Mouse (Mus musculus): ENCODE measurements around the gene Sorcs1. TPM values are rescaled to one million over a fixed set of nuclear protein-coding genes. Genes with fewer than 3 reads are reported as not detected.
A peak's percentile ranks its signal among the peaks of the same experiment; 100 is the strongest.

The Sorcs1 gene
- 0.01 TPM for polyA plus RNA-seq (2012; fragmentation: generic; extraction: Trizol)
- long read RNA-seq, experiment 1 = 0 reads
- long read RNA-seq, experiment 2 = 0 reads

DNA sequence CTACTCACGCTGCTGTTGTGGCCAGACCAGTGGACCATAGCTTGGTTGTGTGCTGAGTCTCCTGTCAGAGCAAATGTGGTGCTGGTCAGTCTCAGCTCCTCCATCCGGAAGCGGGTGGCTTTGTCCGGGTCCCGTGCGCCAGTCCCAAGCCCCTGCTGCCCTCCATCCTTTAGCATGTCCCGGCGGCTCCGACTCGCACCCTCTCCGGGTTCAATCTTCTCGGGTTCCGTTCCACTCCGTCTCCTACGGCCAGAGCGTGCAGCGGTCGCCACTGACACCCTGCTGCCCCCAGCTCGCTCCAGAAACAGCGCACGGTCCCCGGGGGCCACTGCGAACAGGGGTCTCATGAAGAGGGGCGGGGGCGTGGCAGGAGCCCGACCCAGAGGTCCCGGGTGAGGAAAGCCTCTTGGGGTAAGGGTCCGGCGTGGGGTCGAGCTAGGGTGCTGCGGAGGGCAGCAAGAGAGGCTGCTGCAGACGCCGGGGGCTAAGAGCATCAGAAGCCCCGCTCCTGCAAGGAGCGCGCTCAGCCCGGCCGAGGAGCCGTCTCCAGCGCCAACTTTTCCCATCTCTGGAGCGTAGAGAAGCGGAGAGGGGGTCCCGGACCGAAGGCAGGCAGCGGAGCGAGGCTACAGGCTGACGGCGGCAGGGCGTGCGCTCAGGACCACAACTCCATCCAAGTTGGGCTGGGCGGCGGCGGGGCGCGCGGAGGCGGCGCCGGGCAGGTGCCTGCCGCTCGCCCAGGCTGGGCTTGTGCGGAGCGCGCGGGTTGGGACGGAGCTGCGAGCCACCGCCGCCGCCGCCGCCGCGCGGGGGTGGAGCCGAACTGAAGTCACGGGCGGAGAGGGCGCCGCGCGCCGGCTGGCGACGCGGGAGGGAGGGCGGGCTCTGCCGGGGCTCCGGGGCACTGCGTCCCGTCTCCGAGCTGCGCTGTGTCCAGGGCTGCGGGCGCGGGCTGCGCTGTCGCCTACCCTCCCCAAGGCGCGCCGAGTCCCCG is at the start of gene Sorcs1:
Gene Sorcs1 (minus strand): TSS at position 744 of the 994 bp plus-strand sequence.
- H3K36me3 ChIP-seq (ENCODE audit: control insufficient read depth, insufficient read depth) = no peaks in the 10 kb centered on the region
- H3ac ChIP-seq (ENCODE audit: control insufficient read depth, insufficient read length, low read depth) = peak within 1 kb of the TSS; percentile 24
- no peak within 1 kb of the TSS for H3K4me3 ChIP-seq (ENCODE audit: insufficient read depth, poor library complexity, severe bottlenecking)
- no peaks in the 10 kb centered on the region for H3K27me3 ChIP-seq (ENCODE audit: control insufficient read depth, insufficient read depth, insufficient read length)
- TF ChIP-seq CEBPB (IDR thresholded peaks at IDR 0.05; ENCODE audit: low read depth) (no peak), FOSL1 (IDR thresholded peaks at IDR 0.05; ENCODE audit: insufficient read depth, low read length, poor library complexity, severe bottlenecking) (no peak), MYOD1 (IDR thresholded peaks at IDR 0.05; ENCODE audit: control insufficient read depth, insufficient read length, low read depth) (no peak), MAX (IDR thresholded peaks at IDR 0.05) (no peak), USF1 (IDR thresholded peaks at IDR 0.05; ENCODE audit: low read depth) (no peak), MYOG (IDR thresholded peaks at IDR 0.05; ENCODE audit: control insufficient read depth, extremely low read depth, insufficient read length) (no peak), CTCF (IDR thresholded peaks at IDR 0.05; ENCODE audit: control insufficient read depth, insufficient read depth, insufficient read length) (no peak)
- H3K79me2 ChIP-seq (ENCODE audit: control insufficient read depth, insufficient read depth) = no peaks in the 10 kb centered on the region
- H3K79me3 ChIP-seq (ENCODE audit: low read depth) = no peaks in the 10 kb centered on the region

GRCm38 (mm10) chr19:50683277-50683676 is 4.8 kb upstream of the Sorcs1 start:
- H3K27me3 ChIP-seq (ENCODE audit: control insufficient read depth, insufficient read depth, insufficient read length) = no peaks in the 10 kb centered on the region
- TF ChIP-seq MAX (IDR thresholded peaks at IDR 0.05) = no peak
- no peak for TF ChIP-seq CEBPB (IDR thresholded peaks at IDR 0.05; ENCODE audit: low read depth)
- no peak for TF ChIP-seq USF1 (IDR thresholded peaks at IDR 0.05; ENCODE audit: low read depth)
- TF ChIP-seq MYOD1 (IDR thresholded peaks at IDR 0.05; ENCODE audit: control insufficient read depth, insufficient read length, low read depth) = no peak
- no peak for TF ChIP-seq FOSL1 (IDR thresholded peaks at IDR 0.05; ENCODE audit: insufficient read depth, low read length, poor library complexity, severe bottlenecking)
- no peak for TF ChIP-seq MYOG (IDR thresholded peaks at IDR 0.05; ENCODE audit: control insufficient read depth, extremely low read depth, insufficient read length)
- no peak for TF ChIP-seq CTCF (IDR thresholded peaks at IDR 0.05; ENCODE audit: control insufficient read depth, insufficient read depth, insufficient read length)
- no peak overlapping the region for H3ac ChIP-seq (ENCODE audit: control insufficient read depth, insufficient read length, low read depth)
- H3K79me2 ChIP-seq (ENCODE audit: control insufficient read depth, insufficient read depth) = no peaks in the 10 kb centered on the region
- H3K36me3 ChIP-seq (ENCODE audit: control insufficient read depth, insufficient read depth) = no peaks in the 10 kb centered on the region
- H3K79me3 ChIP-seq (ENCODE audit: low read depth) = no peaks in the 10 kb centered on the region
- H3K4me3 ChIP-seq (ENCODE audit: insufficient read depth, poor library complexity, severe bottlenecking) = no peak overlapping the region

DNA sequence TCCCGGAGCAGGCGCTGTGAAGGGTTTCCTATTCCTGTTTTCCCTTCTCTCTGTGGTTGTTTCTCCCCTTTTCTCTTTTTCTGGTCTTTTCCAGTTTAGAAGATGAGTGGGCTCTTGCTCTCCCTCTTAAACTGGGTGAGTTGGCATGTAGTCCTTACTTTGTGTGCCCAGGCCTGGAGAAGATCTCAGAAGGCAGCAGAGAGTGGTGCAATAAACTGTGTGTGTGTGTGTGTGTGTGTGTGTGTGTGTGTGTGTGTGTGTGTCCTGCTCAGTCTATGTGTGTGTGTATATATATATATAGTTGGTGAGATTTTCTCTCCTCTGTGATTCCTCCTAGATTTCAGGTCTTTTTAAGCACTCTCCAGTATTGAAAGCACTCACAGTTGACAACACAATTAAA is 500 bp upstream of the Sorcs1 start:
- TF ChIP-seq CEBPB (IDR thresholded peaks at IDR 0.05; ENCODE audit: low read depth) = no peak
- no peak for TF ChIP-seq MAX (IDR thresholded peaks at IDR 0.05)
- TF ChIP-seq MYOG (IDR thresholded peaks at IDR 0.05; ENCODE audit: control insufficient read depth, extremely low read depth, insufficient read length) = no peak
- no peak for TF ChIP-seq CTCF (IDR thresholded peaks at IDR 0.05; ENCODE audit: control insufficient read depth, insufficient read depth, insufficient read length)
- TF ChIP-seq MYOD1 (IDR thresholded peaks at IDR 0.05; ENCODE audit: control insufficient read depth, insufficient read length, low read depth) = no peak
- no peak for TF ChIP-seq FOSL1 (IDR thresholded peaks at IDR 0.05; ENCODE audit: insufficient read depth, low read length, poor library complexity, severe bottlenecking)
- no peak for TF ChIP-seq USF1 (IDR thresholded peaks at IDR 0.05; ENCODE audit: low read depth)
- Histone ChIP-seq H3K79me2 (ENCODE audit: control insufficient read depth, insufficient read depth) (no peaks in the 10 kb centered on the region), H3K27me3 (ENCODE audit: control insufficient read depth, insufficient read depth, insufficient read length) (no peaks in the 10 kb centered on the region), H3K4me3 (ENCODE audit: insufficient read depth, poor library complexity, severe bottlenecking) (no peak overlapping the region), H3K79me3 (ENCODE audit: low read depth) (no peaks in the 10 kb centered on the region), H3K36me3 (ENCODE audit: control insufficient read depth, insufficient read depth) (no peaks in the 10 kb centered on the region), H3ac (ENCODE audit: control insufficient read depth, insufficient read length, low read depth) (no peak overlapping the region)

GRCm38 (mm10) chr19:50676578-50677524 is 1.6 kb downstream of the Sorcs1 start:
- no peak overlapping the region for H3K4me3 ChIP-seq (ENCODE audit: insufficient read depth, poor library complexity, severe bottlenecking)

GRCm38 (mm10) chr19:50674921-50675320 is 3.5 kb downstream of the Sorcs1 start:
- H3K36me3 ChIP-seq (ENCODE audit: control insufficient read depth, insufficient read depth) = no peaks in the 10 kb centered on the region
- H3K4me3 ChIP-seq (ENCODE audit: insufficient read depth, poor library complexity, severe bottlenecking) = no peak overlapping the region
- no peak overlapping the region for H3ac ChIP-seq (ENCODE audit: control insufficient read depth, insufficient read length, low read depth)
- no peaks in the 10 kb centered on the region for H3K79me2 ChIP-seq (ENCODE audit: control insufficient read depth, insufficient read depth)
- H3K79me3 ChIP-seq (ENCODE audit: low read depth) = no peaks in the 10 kb centered on the region
- no peaks in the 10 kb centered on the region for H3K27me3 ChIP-seq (ENCODE audit: control insufficient read depth, insufficient read depth, insufficient read length)
- TF ChIP-seq FOSL1 (IDR thresholded peaks at IDR 0.05; ENCODE audit: insufficient read depth, low read length, poor library complexity, severe bottlenecking) (no peak), USF1 (IDR thresholded peaks at IDR 0.05; ENCODE audit: low read depth) (no peak), MYOD1 (IDR thresholded peaks at IDR 0.05; ENCODE audit: control insufficient read depth, insufficient read length, low read depth) (no peak), CEBPB (IDR thresholded peaks at IDR 0.05; ENCODE audit: low read depth) (no peak), MYOG (IDR thresholded peaks at IDR 0.05; ENCODE audit: control insufficient read depth, extremely low read depth, insufficient read length) (no peak), CTCF (IDR thresholded peaks at IDR 0.05; ENCODE audit: control insufficient read depth, insufficient read depth, insufficient read length) (no peak), MAX (IDR thresholded peaks at IDR 0.05) (no peak)

More at GRCm38 (mm10) chr19:50676578-50677524, 1.6 kb downstream of the Sorcs1 start:
- H3ac ChIP-seq (ENCODE audit: control insufficient read depth, insufficient read length, low read depth) = no peak overlapping the region
- no peaks in the 10 kb centered on the region for H3K27me3 ChIP-seq (ENCODE audit: control insufficient read depth, insufficient read depth, insufficient read length)
- no peaks in the 10 kb centered on the region for H3K36me3 ChIP-seq (ENCODE audit: control insufficient read depth, insufficient read depth)
- no peaks in the 10 kb centered on the region for H3K79me2 ChIP-seq (ENCODE audit: control insufficient read depth, insufficient read depth)
- no peak for TF ChIP-seq CEBPB (IDR thresholded peaks at IDR 0.05; ENCODE audit: low read depth)
- no peaks in the 10 kb centered on the region for H3K79me3 ChIP-seq (ENCODE audit: low read depth)

All from C2C12 (cell line).